Mouse (Mus musculus): ENCODE results near the gene Armh2.
A peak's percentile ranks its signal among the peaks of the same experiment; 100 is the strongest.

Armh2 gene

GRCm38 (mm10) chr13:24741028-24741427 lies at the start of gene Armh2:
Gene Armh2 (plus strand): TSS chr13:24741232.
- DNase-seq: no peak

GRCm38 (mm10) chr13:24693312-24693711 lies 47.7 kb upstream of the Armh2 start:
- DNase-seq: no peak

- DNase-seq: no peak
Observed at GRCm38 (mm10) chr13:24698746-24699145, 42.3 kb upstream of the Armh2 start.

- no peak for DNase-seq
Observed at GRCm38 (mm10) chr13:24702128-24702527, 38.9 kb upstream of the Armh2 start.

- DNase-seq: no peak
Observed at GRCm38 (mm10) chr13:24709656-24710396, 31.2 kb upstream of the Armh2 start.

- DNase-seq: no peak
Observed at GRCm38 (mm10) chr13:24710968-24711367, 30.1 kb upstream of the Armh2 start.

- no peak for DNase-seq
Observed at GRCm38 (mm10) chr13:24712581-24713130, 28.4 kb upstream of the Armh2 start.

GRCm38 (mm10) chr13:24713434-24714000 lies 27.5 kb upstream of the Armh2 start:
- peak; percentile 90 to 94 for DNase-seq

GRCm38 (mm10) chr13:24714360-24714885 lies 26.6 kb upstream of the Armh2 start:
- DNase-seq: no peak

GRCm38 (mm10) chr13:24715601-24716000 lies 25.4 kb upstream of the Armh2 start:
- DNase-seq: no peak

GRCm38 (mm10) chr13:24716441-24716840 lies 24.6 kb upstream of the Armh2 start:
- no peak for DNase-seq

- DNase-seq: no peak
Observed at GRCm38 (mm10) chr13:24717677-24718076, 23.4 kb upstream of the Armh2 start.

GRCm38 (mm10) chr13:24721502-24721901 lies 19.5 kb upstream of the Armh2 start:
- DNase-seq: no peak

- no peak for DNase-seq
Observed at GRCm38 (mm10) chr13:24723699-24724394, 17.2 kb upstream of the Armh2 start.

GRCm38 (mm10) chr13:24724395-24724759 lies 16.7 kb upstream of the Armh2 start:
- DNase-seq: no peak

- no peak for DNase-seq
Observed at GRCm38 (mm10) chr13:24729128-24729527, 11.9 kb upstream of the Armh2 start.

- DNase-seq: no peak
Observed at GRCm38 (mm10) chr13:24734502-24734901, 6.5 kb upstream of the Armh2 start.

- no peak for DNase-seq
Observed at GRCm38 (mm10) chr13:24735608-24736131, 5.4 kb upstream of the Armh2 start.

- no peak for DNase-seq
Observed at GRCm38 (mm10) chr13:24747823-24748222, 6.8 kb downstream of the Armh2 start.

- DNase-seq: no peak
Observed at GRCm38 (mm10) chr13:24750807-24751206, 9.8 kb downstream of the Armh2 start.

- DNase-seq: no peak
Observed at GRCm38 (mm10) chr13:24751396-24751795, 10.4 kb downstream of the Armh2 start.

- no peak for DNase-seq
Observed at GRCm38 (mm10) chr13:24756756-24757155, 15.7 kb downstream of the Armh2 start.
